Mouse (Mus musculus) forebrain, embryonic 10.5 days (tissue): Measurements from ENCODE around the gene Dpep3. TPM values are rescaled to one million over a fixed set of nuclear protein-coding genes. Genes with fewer than 3 reads are reported as not detected.
A peak's percentile ranks its signal among the peaks of the same experiment; 100 is the strongest.
"Not testable (repeated sequence)": the region's sequence is repeated elsewhere in the genome, so short reads cannot be mapped to it uniquely, and the experiment has no call there.

ENCODE experiments used
- DNase-seq: peaks from one replicate; pipeline ENCODE4 v3.0.0-alpha.2; 2017; ENCODE audit warnings: low spot score; ENCODE audit errors: extremely low spot score
- H3K27ac ChIP-seq: fragments of 300-500 bp; sonication (generic); 2 replicates; pipeline ENCODE4 v1.5.1; 2016; ENCODE audit warnings: mild to moderate bottlenecking
- H3K27me3 ChIP-seq: fragments of 300-500 bp; sonication (generic); 2 replicates; pipeline ENCODE4 v1.6.1; 2016; ENCODE audit warnings: mild to moderate bottlenecking; ENCODE audit not compliant: poor library complexity, severe bottlenecking
- H3K36me3 ChIP-seq: fragments of 300-500 bp; sonication (generic); replicated peaks from 2 replicates; pipeline ENCODE4 v1.6.1; 2016; ENCODE audit warnings: mild to moderate bottlenecking, moderate library complexity
- H3K4me1 ChIP-seq: fragments of 300-500 bp; sonication (generic); 2 replicates; pipeline ENCODE4 v1.6.1; 2016
- H3K4me3 ChIP-seq: fragments of 300-500 bp; sonication (generic); 2 replicates; pipeline ENCODE4 v1.5.1; 2016; ENCODE audit warnings: mild to moderate bottlenecking, moderate library complexity
- H3K9me3 ChIP-seq: fragments of 300-500 bp; sonication (generic); 2 replicates; pipeline ENCODE4 v1.6.1; 2016; ENCODE audit warnings: mild to moderate bottlenecking, moderate library complexity
- WGBS: fragments of 180-500 bp; shearing (Covaris S2); methylation state at CpG from one replicate; pipeline ENCODE4 v1.1.7; 2016; 5-methylcytosine and 5-hydroxymethylcytosine counted together
- polyA plus RNA-seq: library from polyadenylated mRNA; unstranded; fragments of >200 nt; fragmentation: Nextera tagmentation; extraction: Ambion mirVana; gene quantifications from 2 replicates; pipeline ENCODE4 v1.2.1, GENCODE M21; 2016

Dpep3 gene
- polyA plus RNA-seq, 1 experiment from 2014 or later, result not detected

DNA sequence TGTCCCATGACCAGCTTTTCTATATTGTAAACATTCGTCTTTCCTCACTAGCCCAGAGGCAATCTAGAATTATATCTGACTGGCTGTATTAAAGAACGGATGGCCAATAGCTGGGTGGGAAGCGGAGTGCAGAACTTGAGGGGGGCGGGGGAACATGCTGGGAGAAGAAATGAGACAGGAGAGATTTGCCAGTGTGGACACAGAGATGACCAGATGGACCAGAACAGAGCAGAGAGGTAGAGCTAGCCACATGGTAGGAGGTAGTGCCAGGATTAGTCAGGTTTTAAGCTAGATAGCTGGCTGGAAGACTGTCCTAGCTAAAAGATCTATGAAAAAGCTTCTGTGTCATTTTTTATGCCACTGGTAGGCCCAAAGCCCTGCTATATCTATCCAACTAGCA is 22.7 kb upstream of the Dpep3 start:
- no peaks in the 10 kb centered on the region for H3K9me3 ChIP-seq
- no peak overlapping the region for H3K4me3 ChIP-seq
- no peak for DNase-seq
- no peaks in the 10 kb centered on the region for H3K4me1 ChIP-seq
- no peaks in the 10 kb centered on the region for H3K36me3 ChIP-seq
- H3K27me3 ChIP-seq, result no peaks in the 10 kb centered on the region
- H3K27ac ChIP-seq, result no peak overlapping the region
- WGBS, result 86% methylated on average over 4 of the region's 4 CpGs

DNA sequence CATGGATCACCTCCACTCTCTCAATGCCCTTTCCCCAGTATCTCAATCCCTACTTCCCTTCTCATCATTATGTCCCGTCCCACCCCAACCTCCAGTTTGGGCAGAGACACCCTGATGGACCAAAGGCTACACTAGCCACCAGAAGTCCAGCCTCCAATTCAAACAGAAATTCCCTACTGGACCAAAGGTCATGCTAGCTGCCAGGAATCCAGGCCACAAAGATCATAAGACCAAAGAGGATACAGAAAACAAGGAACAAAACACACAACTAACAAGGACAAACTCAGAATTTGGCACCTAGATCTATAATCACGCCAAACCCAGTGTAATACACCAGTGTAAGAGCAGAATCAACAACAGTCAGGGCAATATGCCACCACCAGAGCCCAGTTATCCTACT is 19.7 kb upstream of the Dpep3 start:
- Histone ChIP-seq H3K27me3 (no peaks in the 10 kb centered on the region), H3K4me3 (no peak overlapping the region), H3K27ac (no peak overlapping the region), H3K4me1 (no peaks in the 10 kb centered on the region), H3K36me3 (no peaks in the 10 kb centered on the region), H3K9me3 (no peaks in the 10 kb centered on the region)
- DNase-seq, result no peak
- WGBS, result 88% methylated on average over 2 of the region's 2 CpGs

DNA sequence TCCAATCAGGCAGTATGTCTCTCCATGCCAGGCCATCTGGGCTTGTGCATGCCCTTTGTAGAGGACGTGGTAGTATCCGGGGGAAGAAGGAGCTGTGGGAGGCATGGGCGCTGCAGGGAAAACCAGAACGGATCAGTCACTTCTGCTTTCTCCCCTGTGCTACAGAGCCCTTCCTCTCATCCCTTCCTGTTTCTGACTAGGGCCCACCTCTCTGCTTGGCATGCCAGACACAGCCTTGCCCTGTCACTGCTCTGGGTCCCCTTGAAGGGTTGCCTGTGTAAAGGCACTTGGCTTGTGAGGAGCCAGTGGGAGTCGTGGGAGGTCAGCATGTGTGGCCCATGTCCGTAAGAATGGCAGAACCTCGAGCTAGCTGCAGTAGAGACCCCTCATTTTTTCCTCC is 17.1 kb upstream of the Dpep3 start:
- no peak overlapping the region for H3K4me3 ChIP-seq
- H3K36me3 ChIP-seq, result no peaks in the 10 kb centered on the region
- DNase-seq, result no peak
- 69% methylated on average over 7 of the region's 7 CpGs for WGBS
- no peaks in the 10 kb centered on the region for H3K27me3 ChIP-seq
- no peaks in the 10 kb centered on the region for H3K4me1 ChIP-seq
- H3K9me3 ChIP-seq, result no peaks in the 10 kb centered on the region
- H3K27ac ChIP-seq, result no peak overlapping the region

DNA sequence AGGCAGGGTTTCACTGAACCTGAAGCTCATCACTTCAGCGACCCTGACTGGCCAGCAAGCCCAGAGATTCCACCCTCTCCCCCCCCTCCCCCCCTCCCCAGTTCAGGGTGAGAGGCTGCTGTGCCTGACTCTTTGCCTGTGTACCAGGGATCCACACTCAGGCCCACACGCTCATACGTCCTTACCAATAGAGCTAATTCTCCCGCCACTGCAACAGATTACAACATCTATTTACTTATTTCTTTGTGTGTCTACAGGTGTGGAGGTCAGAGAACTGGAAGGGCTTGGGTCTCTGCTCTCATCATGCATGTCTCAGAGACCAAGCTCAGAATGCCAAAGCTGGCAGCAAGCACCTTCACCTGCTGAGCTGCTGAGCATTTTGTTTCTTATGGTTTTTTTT is 14.0 kb upstream of the Dpep3 start:
- H3K4me3 ChIP-seq, result no peak overlapping the region
- no peaks in the 10 kb centered on the region for H3K36me3 ChIP-seq
- 0 out of 2 replicates have a peak, but pooled peaks cover 5% of the 10 kb centered on the region for H3K27me3 ChIP-seq
- WGBS, result 56% methylated on average over 4 of the region's 4 CpGs
- no peaks in the 10 kb centered on the region for H3K9me3 ChIP-seq
- DNase-seq, result no peak
- H3K4me1 ChIP-seq, result peaks cover 9% of the 10 kb centered on the region; the same call in 1 of the 2 replicates
- H3K27ac ChIP-seq, result no peak overlapping the region

DNA sequence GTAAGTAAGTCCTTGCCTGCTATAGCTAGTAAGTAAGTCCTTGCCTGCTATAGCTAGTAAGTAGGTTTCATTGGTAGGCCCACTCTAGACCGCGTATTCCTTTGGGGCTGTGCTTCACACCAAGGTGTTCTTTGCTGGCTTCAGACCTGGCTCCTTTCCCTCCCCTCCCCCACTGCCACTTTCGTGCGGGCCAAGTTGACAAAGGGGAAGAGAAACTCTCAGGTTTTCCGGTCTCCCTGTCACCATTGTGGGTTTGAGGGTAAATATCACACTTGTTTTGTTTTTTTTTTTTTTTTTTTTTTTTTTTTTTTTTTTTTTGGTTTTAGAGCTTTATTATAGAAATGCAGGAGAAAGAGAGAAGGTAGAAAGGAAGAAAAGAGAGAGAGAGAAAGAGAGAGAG is 13.3 kb upstream of the Dpep3 start:
- Histone ChIP-seq H3K4me3 (no peak overlapping the region), H3K9me3 (no peaks in the 10 kb centered on the region), H3K4me1 (peaks cover 9% of the 10 kb centered on the region; the same call in 1 of the 2 replicates), H3K36me3 (no peaks in the 10 kb centered on the region), H3K27ac (no peak overlapping the region), H3K27me3 (0 out of 2 replicates have a peak, but pooled peaks cover 5% of the 10 kb centered on the region)
- DNase-seq, result no peak
- WGBS, result 70% methylated on average over 5 of the region's 5 CpGs

DNA sequence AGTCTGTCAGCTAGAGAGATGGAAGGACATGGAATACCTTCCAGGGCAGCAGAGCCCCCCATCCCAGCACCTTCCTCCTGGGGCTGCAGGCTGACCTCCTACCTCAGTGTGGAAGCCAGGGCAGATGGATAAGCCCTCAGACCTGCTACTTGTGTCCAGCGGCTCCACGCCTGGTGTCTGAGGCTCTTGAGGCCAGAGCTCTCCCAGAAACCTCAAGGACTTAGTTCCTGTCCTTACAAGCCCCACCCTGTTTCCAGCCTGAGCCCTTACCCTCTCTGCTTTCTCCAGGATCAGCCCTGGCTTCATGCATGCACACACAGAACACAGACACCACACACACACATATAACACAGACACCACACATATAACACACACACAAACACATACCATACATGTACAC is 12.3 kb upstream of the Dpep3 start:
- Histone ChIP-seq H3K27me3 (0 out of 2 replicates have a peak, but pooled peaks cover 5% of the 10 kb centered on the region), H3K36me3 (no peaks in the 10 kb centered on the region), H3K27ac (peak overlapping the region; percentile 65), H3K4me1 (peaks cover 9% of the 10 kb centered on the region; the same call in 1 of the 2 replicates), H3K4me3 (no peak overlapping the region), H3K9me3 (no peaks in the 10 kb centered on the region)
- DNase-seq, result no peak
- WGBS, result 86% methylated on average over 2 of the region's 2 CpGs

DNA sequence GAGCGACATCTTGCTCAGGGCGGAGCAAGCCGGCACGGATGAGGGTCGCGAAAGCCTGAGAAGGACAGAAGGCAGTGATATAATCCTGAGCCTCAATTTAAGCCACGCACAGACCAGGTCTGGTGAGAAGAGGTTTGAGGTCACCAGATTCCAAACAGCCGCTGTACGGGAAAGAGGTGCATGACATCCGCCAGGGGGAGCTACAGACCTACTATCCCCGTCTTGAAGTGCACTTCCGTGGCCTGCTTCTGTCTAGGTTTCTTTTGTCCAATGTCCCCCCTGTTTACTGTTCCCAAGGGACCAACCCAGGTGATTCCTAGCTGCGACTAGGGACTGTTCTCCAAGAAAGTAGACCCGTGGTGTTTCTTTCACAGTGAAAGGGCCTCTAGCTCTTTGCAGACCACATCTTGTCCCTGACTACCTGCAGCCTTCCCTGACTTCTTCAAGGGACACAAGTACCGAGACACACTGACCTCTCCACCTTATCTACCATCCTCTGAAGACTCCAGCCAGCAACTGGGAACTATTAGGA is 11.7 kb upstream of the Dpep3 start, which contains the start of gene Dus2:
Dus2 (plus strand) TSS at position 482 of the 532 bp plus-strand sequence.
- Histone ChIP-seq H3K4me1 (peaks cover 9% of the 10 kb centered on the region; the same call in 1 of the 2 replicates), H3K27me3 (0 out of 2 replicates have a peak, but pooled peaks cover 5% of the 10 kb centered on the region), H3K27ac (peak within 1 kb of the TSS; percentile 65), H3K4me3 (peak within 1 kb of the TSS; percentile 11; the same call in 1 of the 2 replicates), H3K9me3 (no peaks in the 10 kb centered on the region), H3K36me3 (no peaks in the 10 kb centered on the region)
- peak; percentile 78 for DNase-seq
- 11% methylated on average over 15 of the region's 15 CpGs for WGBS

DNA sequence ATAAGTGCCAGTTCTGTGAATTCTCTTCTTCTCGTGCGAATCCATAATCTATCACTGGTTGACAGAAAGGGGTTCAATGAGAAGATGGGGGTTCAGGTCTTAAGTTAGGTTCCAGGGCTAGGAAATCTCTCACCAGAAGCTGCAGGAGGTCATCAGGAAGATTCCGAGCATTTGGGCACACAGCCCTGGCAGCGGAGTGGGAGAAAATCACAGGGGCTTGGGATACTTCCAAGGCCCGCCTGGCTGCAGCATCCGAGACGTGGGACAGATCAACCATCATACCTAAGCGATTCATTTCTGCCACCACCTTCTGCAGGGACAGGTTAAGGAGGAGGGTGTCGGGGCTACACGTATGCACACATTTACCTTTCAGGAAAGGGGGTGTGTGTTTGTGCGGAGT is 9.3 kb upstream of the Dpep3 start:
- Histone ChIP-seq H3K27me3 (0 out of 2 replicates have a peak, but pooled peaks cover 5% of the 10 kb centered on the region), H3K4me3 (no peak overlapping the region), H3K36me3 (no peaks in the 10 kb centered on the region), H3K4me1 (peaks cover 9% of the 10 kb centered on the region; the same call in 1 of the 2 replicates), H3K27ac (no peak overlapping the region), H3K9me3 (no peaks in the 10 kb centered on the region)
- 87% methylated on average over 11 of the region's 11 CpGs for WGBS
- DNase-seq, result no peak

DNA sequence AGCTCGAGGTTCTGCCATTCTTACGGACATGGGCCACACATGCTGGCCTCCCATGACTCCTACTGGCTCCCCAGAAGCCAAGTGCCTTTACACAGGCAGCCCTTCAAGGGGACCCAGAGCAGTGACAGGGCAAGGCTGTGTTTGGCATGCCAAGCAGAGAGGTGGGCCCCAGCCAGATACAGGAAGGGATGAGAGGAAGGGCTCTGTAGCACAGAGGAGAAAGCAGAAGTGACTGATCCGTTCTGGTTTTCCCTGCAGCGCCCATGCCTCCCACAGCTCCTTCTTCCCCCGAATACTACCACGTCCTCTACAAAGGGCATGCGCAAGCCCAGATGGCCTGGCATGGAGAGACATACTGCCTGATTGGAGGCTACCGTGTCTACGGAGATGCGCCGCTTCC is 4.2 kb upstream of the Dpep3 start:
- 88% methylated on average over 11 of the region's 11 CpGs for WGBS

DNA sequence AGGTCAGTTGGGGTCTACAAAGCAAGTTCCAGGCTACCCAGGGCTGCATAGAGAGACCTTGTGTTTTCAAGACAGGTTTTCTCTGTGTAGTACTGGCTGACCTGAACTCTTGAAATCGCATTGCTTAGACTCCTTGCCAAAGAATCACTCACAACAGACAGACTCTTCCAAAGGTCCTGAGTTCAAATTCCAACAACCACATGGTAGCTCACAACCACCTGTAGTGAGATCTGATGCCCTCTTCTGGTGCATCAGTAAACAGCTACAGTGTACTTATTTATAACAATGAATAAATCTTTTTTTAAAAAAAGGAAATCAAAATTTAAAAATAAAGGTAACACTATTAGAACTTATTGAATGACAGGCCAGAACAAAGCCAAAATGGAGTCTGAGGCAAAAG is 1.9 kb upstream of the Dpep3 start:
- 79% methylated on average over 1 of the region's 1 CpGs for WGBS
- no peaks in the 10 kb centered on the region for H3K4me1 ChIP-seq
- 0 out of 2 replicates have a peak, but pooled peaks cover 5% of the 10 kb centered on the region for H3K9me3 ChIP-seq
- no peaks in the 10 kb centered on the region for H3K36me3 ChIP-seq
- no peak overlapping the region for H3K4me3 ChIP-seq
- DNase-seq, result no peak
- H3K27me3 ChIP-seq, result no peaks in the 10 kb centered on the region
- no peak overlapping the region for H3K27ac ChIP-seq

More for the DNA sequence above, 4.2 kb upstream of the Dpep3 start:
- not testable (repeated sequence) for H3K27me3 ChIP-seq, H3K27ac ChIP-seq, H3K4me1 ChIP-seq, H3K4me3 ChIP-seq, DNase-seq, H3K36me3 ChIP-seq, H3K9me3 ChIP-seq

DNA sequence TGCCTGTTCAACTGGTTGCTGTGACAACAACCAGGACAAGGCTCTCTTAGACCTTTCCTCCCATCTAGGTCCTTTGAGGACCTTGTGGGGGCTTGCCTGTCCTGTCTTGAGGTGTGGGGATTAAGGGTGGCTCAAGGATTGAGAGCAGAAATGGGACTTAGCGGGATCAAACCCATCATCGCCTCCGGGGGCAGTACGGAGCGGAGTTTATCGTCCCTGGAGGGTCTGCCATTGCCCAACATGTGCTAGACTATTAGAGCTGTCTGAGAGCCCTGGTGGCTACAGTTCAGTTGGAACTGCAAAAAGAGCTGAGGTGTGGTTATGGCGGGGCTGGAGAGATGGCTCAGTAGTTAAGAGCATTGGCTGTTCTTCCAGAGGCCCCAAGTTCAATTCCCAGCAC is 3.9 kb downstream of the Dpep3 start:
- 68% methylated on average over 7 of the region's 7 CpGs for WGBS
- Histone ChIP-seq H3K27ac (no peak overlapping the region), H3K4me3 (no peak overlapping the region), H3K36me3 (no peaks in the 10 kb centered on the region), H3K9me3 (0 out of 2 replicates have a peak, but pooled peaks cover 5% of the 10 kb centered on the region), H3K27me3 (no peaks in the 10 kb centered on the region), H3K4me1 (no peaks in the 10 kb centered on the region)
- no peak for DNase-seq

DNA sequence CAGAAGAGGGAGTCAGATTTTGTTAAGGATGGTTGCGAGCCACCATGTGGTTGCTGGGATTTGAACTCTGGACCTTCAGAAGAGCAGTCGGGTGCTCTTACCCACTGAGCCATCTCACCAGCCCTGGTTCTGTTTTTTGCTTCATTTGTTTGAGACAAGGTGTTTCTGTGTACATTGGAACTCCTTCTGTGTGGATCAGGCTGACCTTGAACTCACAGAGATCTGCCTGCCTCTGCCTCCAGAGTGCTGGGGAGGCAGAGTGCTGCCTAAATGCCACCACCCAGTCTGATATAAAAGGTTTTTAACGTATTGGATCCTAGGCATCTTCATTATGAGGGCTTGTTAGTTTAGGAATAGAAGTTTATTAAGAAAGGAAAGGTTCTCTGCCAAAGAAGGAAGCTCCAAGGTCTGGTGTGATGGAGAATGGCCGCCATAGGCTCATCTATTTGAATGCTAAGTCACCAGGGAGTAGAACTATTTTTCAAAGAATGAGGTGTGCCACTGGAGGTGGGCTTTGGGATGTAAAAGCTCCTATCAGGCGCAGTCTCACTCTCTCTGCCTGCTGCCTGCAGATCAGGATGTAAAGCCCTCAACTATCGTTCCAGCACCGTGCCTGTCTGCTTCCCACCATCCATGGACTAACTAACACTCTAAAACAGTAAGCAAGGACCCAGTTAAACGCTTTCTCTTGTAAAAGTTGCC is 8.1 kb downstream of the Dpep3 start:
- DNase-seq, result no peak
- Histone ChIP-seq H3K36me3 (no peaks in the 10 kb centered on the region), H3K27ac (no peak overlapping the region), H3K27me3 (peaks cover 25% of the 10 kb centered on the region), H3K4me1 (peaks cover 12% of the 10 kb centered on the region), H3K9me3 (no peaks in the 10 kb centered on the region), H3K4me3 (no peak overlapping the region)
- WGBS, result 78% methylated on average over 8 of the region's 8 CpGs

DNA sequence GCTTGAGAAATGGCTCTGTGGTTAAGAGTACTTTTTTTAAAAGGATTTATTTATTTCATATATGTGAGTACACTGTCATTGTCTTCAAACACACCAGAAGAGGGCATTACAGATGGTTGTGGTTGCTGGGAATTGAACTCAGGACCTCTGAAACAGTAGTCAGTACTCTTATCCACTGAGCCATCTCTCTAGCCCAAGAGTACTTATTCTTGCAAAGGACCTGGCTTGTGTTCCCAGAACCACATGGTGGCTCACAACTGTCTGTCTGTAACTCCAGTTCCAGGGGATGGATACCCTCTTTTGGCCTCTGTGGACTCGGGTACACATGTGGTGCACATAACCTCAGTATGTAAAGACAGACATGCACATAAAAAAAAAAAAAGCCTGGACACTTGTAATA is 9.9 kb downstream of the Dpep3 start:
- H3K4me1 ChIP-seq, result peaks cover 30% of the 10 kb centered on the region
- no peaks in the 10 kb centered on the region for H3K36me3 ChIP-seq
- DNase-seq, result no peak
- WGBS, result 76% methylated on average over 1 of the region's 1 CpGs
- no peak overlapping the region for H3K27ac ChIP-seq
- H3K9me3 ChIP-seq, result no peaks in the 10 kb centered on the region
- H3K27me3 ChIP-seq, result peaks cover 43% of the 10 kb centered on the region
- no peak overlapping the region for H3K4me3 ChIP-seq
